Mouse (Mus musculus): ENCODE data around the gene Gosr2. TPM values are rescaled to one million over a fixed set of nuclear protein-coding genes. Genes with fewer than 3 reads are reported as not detected.

Gosr2 gene
- polyA plus RNA-seq, 1 experiment from 2014 or later: 96.4 TPM

- H3K4me3 ChIP-seq (replicated peaks; ENCODE audit: low read depth, low read length): no peak overlapping the region
- no peaks in the 10 kb centered on the region for H3K36me3 ChIP-seq (ENCODE audit: control insufficient read depth, insufficient read depth, low read length)
- no peaks in the 10 kb centered on the region for H3K4me1 ChIP-seq (ENCODE audit: control insufficient read depth, insufficient read depth, low read length)
- ATAC-seq (ENCODE audit: low FRiP score, low TSS enrichment) (no peak), DNase-seq (no peak)
- H3K4me2 ChIP-seq (ENCODE audit: low read length): no peak overlapping the region
- H3K27me3 ChIP-seq (ENCODE audit: control insufficient read depth, insufficient read depth, low read length): no peaks in the 10 kb centered on the region
- H3K9ac ChIP-seq (replicated peaks; ENCODE audit: low read length): no peak overlapping the region
- H3K27ac ChIP-seq (replicated peaks; ENCODE audit: low read depth, low read length): no peak overlapping the region
- no peaks in the 10 kb centered on the region for H3K9me3 ChIP-seq (ENCODE audit: control insufficient read depth, low read length)
- 83% methylated on average over 23 of the region's 23 CpGs for WGBS
These were observed 70.2 kb downstream of the Gosr2 start for GRCm38 (mm10) chr11:103627453-103627852.

Other genes with a start within 250 kb of the Gosr2 start
- gene Lrrc37a, start 193.3 kb downstream of the Gosr2 start, polyA plus RNA-seq (2014; fragmentation: Nextera tagmentation; extraction: Ambion mirVana): not detected in 2 replicates
- not detected in 2 replicates for gene Gm884, start 76.8 kb downstream of the Gosr2 start, polyA plus RNA-seq (2014; fragmentation: Nextera tagmentation; extraction: Ambion mirVana)
- gene Lyzl6, start 59.0 kb downstream of the Gosr2 start, polyA plus RNA-seq (2014; fragmentation: Nextera tagmentation; extraction: Ambion mirVana): not detected in 2 replicates
- 0.71 and 0.88 TPM in 2 replicates for gene Rprml, start 48.3 kb downstream of the Gosr2 start, polyA plus RNA-seq (2014; fragmentation: Nextera tagmentation; extraction: Ambion mirVana)
- gene Wnt9b, start 51.9 kb upstream of the Gosr2 start, polyA plus RNA-seq (2014; fragmentation: Nextera tagmentation; extraction: Ambion mirVana): 0.33 and 0.78 TPM in 2 replicates
- gene Wnt3, start 76.3 kb upstream of the Gosr2 start, polyA plus RNA-seq (2014; fragmentation: Nextera tagmentation; extraction: Ambion mirVana): 14.5 and 15.0 TPM in 2 replicates

Data from midbrain, embryonic 14.5 days (tissue).